33 mouse cellular contexts compared by ENCODE assay signal in the genomic region with DNA sequence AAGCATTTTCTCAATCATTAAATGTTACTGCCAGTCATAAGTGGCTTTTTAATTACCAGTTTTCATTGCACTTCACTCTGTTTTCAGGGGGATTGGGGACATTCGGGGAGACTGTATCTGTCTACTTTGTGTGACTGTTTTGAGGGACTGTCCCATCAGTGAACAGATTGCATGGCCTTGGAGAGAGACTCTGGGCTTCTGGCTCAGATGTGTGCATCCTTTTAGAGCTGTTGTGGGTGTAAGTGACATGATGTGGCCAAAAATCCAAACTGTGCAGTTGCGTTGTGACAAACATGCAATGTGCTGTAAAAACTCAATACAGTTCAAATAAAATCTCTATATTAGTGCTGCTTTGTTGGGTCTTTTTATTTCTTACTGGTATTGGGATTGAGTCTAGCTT. TPM values are rescaled to one million over a fixed set of nuclear protein-coding genes. Genes with fewer than 3 reads are reported as not detected.
"Had no signal": no experiment of that assay in that cellular context is flagged by ENCODE, and none has a peak within 500 bp of the region (broad histone marks: within the 10 kb centered on the region; RNA-seq: fewer than 3 reads in every experiment).

No protein-coding gene starts in this region.

- DNase-seq: gastrocnemius, adult 2 months; gastrocnemius, postnatal 10 days; gastrocnemius, postnatal 25 days; heart, adult 18-20 months; heart, postnatal 14 days; heart, postnatal 36 days; kidney, adult 11 months; kidney, adult 2 months; kidney, adult 9 months; kidney, postnatal 14 days; kidney, postnatal 36 days; left cerebral cortex, postnatal 4 days had no signal

- H3K27ac ChIP-seq: gastrocnemius, adult 2 months; heart, embryonic 10.5 days; hindbrain, embryonic 13.5 days; hindbrain, embryonic 15.5 days; hindbrain, postnatal 0 days; intestine, embryonic 15.5 days; kidney, embryonic 15.5 days; kidney, postnatal 0 days; limb, embryonic 13.5 days; limb, embryonic 15.5 days; liver, embryonic 12.5 days had no signal

- ATAC-seq: hindbrain, postnatal 0 days; intestine, embryonic 15.5 days; liver, embryonic 12.5 days had no signal

- H3K4me3 ChIP-seq: gastrocnemius, adult 2 months; heart, embryonic 10.5 days; heart, embryonic 12.5 days; hindbrain, embryonic 13.5 days; hindbrain, embryonic 15.5 days; intestine, embryonic 15.5 days; kidney, embryonic 15.5 days; limb, embryonic 13.5 days; limb, embryonic 15.5 days; liver, embryonic 12.5 days had no signal

RNA-seq across cellular contexts. Expression of a gene that starts 1.0 kb away (rescaled TPM):
- total RNA-seq: gastrocnemius, adult 2 months; gastrocnemius, postnatal 25 days; granulocyte monocyte progenitor cell, adult 5-6 weeks; heart, adult 18-20 months; heart, postnatal 36 days; hematopoietic stem cell, adult 5-6 weeks had no signal

RNA-seq across cellular contexts. Expression of a gene that starts 46.6 kb away (rescaled TPM):
- total RNA-seq: hematopoietic stem cell, adult 5-6 weeks had no signal

RNA-seq across cellular contexts. Expression of a gene that starts 49.5 kb away (rescaled TPM):
- total RNA-seq: gastrocnemius, adult 2 months; gastrocnemius, postnatal 10 days; gastrocnemius, postnatal 25 days; gastrocnemius, postnatal 4 days; granulocyte monocyte progenitor cell, adult 5-6 weeks; heart, adult 18-20 months; heart, adult 8-10 months; heart, postnatal 14 days; heart, postnatal 36 days; hematopoietic stem cell, adult 5-6 weeks; hindbrain, postnatal 0 days; layer of hippocampus, adult 18-20 months; layer of hippocampus, postnatal 10 days; layer of hippocampus, postnatal 25 days; left cerebral cortex, postnatal 10 days; left cerebral cortex, postnatal 25 days; left cerebral cortex, postnatal 4 days; liver, adult 2 months had no signal
